Mouse (Mus musculus) urinary bladder, postnatal 4 days (tissue): ENCODE measurements around the gene Gpd1.
"Not testable (repeated sequence)": the region's sequence is repeated elsewhere in the genome, so short reads cannot be mapped to it uniquely, and the experiment has no call there.

ENCODE experiments used
- DNase-seq, 2 experiments: peaks; one replicate each; pipeline ENCODE4 v3.0.0; 2021 to 2022; ENCODE audit warnings: low spot score in 2 of 2

Gene Gpd1

DNA sequence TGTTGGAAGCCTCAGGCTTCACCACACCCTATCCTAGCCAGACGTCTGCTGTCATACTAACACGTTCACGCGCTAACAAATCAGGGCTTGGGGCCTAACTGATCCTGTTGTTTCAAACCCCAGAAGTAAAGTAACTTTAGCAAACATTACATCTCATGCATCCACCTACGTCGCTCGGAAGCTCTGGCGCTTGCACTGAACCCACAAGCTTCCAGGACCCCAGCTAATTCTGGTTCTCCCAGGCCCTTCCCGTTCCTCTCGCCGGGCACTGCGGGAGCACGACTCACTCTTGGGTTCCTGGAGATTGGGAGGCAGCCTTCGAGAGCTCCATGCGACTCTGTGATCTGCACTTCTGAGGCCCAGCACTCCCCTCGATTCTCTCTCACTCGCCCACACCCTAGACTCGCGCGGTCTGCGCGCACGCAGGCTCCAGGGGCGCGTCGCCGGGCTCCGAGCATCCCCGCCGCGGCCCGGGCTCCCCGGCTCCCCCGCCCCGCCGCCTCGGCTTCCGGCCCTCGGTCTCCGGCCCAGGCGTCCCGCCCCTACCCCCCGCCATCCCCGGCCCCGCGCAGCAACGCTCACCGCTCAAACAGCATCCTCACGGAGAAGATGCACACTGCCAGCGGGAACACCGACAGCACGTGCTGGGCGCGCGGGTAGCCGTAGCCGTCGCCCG, 54.4 kb downstream of the Gpd1 start:
- no peak for DNase-seq

DNA sequence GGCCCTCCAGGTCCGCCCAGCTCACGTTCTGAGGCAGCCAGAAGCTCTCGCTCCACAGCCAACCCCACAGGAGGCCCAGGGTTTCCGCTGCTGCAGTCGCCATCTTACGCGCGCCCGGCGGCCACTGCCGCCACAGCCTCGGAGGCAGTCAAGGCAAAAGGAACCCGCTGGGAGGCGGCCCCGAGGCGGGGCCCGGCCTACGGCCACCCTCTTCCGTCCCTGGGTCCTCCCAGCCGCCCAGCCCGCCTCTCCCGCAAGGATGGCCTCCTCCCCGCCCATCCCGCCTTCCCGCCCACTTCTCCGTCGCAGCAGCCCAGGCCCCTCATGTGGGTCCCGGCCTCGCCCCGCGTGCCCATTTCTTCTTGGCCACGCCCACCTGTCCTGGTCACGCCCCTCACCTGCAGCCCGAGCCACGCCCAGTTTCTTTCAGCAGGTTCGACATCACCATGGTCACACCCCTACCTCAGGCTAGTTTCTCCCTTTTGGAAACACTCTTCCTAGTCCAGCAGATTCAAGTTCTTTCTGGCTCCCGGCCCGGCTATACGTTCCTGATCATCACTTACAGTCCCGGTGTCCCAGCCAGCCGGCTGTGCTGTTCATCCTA, 55.1 kb downstream of the Gpd1 start:
- DNase-seq, result peak; percentile 88 to 89

DNA sequence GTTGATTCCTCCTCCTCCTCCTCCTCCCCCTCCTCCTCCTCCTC, 55.4 kb downstream of the Gpd1 start, which contains the start of gene Cers5:
Cers5 (minus strand) TSS at position 5 of the 44 bp plus-strand sequence.
- DNase-seq, result not testable (repeated sequence)

DNA sequence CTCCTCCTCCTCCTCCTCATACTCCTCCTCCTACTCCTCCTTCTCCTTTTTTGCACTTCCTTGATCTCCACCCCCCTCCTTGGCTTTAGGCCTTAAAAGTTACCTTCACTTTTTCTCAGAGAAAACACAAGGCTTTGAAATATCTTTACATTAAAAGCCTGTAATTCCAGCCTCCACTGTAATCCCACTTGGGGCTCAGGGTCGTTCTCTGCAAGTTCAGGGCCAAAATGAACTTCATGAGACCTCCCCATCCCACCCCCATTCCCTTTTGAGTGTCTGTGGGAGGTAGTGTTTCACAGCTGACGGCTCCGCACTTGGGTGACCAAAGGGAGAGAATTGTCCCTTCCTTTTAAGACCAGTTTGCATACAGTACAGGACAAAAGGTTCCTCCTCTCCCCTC, 55.6 kb downstream of the Gpd1 start:
- DNase-seq, result no peak
